Mouse (Mus musculus) heart, adult 2 months (tissue): ENCODE results near the gene Prmt1.

Source experiments
- CTCF ChIP-seq: fragments of 200-600 bp; IDR thresholded peaks from 2 replicates; pipeline ENCODE4 v1.8.1; 2022; ENCODE audit warnings: antibody characterized with exemption, mild to moderate bottlenecking, moderate library complexity
- EP300 ChIP-seq: fragments of 200-500 bp; IDR thresholded peaks from 2 replicates; pipeline ENCODE4 v1.6.1; 2011; ENCODE audit warnings: low read depth, low read length, control low read depth; ENCODE audit not compliant: insufficient read depth
- POLR2A ChIP-seq: fragments of 200-500 bp; IDR thresholded peaks from 2 replicates; pipeline ENCODE4 v1.6.1; 2011; ENCODE audit warnings: mild to moderate bottlenecking, low read depth, low read length, control low read depth; ENCODE audit not compliant: insufficient read depth

DNA sequence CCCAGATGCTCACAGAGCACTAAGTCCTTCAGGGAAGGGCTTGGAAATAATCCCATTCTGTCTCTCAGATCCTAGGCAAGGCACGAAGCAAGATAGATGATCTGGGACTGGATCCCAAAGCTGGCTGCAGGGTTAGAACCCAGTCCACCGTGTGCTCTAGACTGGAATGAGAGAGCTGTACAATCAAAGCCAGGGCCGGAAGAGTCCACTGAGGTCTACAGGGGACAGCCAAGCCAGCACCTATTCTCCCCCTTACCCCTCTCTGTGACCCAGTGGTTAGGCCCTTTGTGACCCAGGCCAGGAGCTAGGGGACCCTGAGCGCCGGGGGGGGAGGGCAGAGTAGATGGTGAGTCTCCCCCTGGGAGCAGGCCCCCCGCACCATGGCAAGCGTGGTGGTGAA is 43.5 kb downstream of the Prmt1 start, which contains the start of gene Tsks:
- TF ChIP-seq EP300 (no peak), CTCF (no peak), POLR2A (no peak)
